Mouse (Mus musculus) urinary bladder, adult 2 months (tissue): ENCODE measurements around the gene Pgghg. TPM values are rescaled to one million over a fixed set of nuclear protein-coding genes. Genes with fewer than 3 reads are reported as not detected.

Source experiments
- DNase-seq: peaks from one replicate; pipeline ENCODE4 v3.0.0; 2022; ENCODE audit warnings: low spot score
- polyA plus RNA-seq: library from polyadenylated mRNA; depleted of rRNA; stranded (reverse); fragments of >200 nt; gene quantifications from 2 replicates; pipeline ENCODE4 v1.2.3, GENCODE M21; 2012; rRNA removed

The Pgghg gene
- 41.5 and 49.5 TPM in 2 replicates for polyA plus RNA-seq

GRCm38 (mm10) chr7:140941222-140942051, at the start of gene Pgghg:
Pgghg (plus strand) TSS chr7:140941391.
- peak; percentile 72 for DNase-seq

- DNase-seq, result no peak
Measured at GRCm38 (mm10) chr7:140894031-140894430, 47.2 kb upstream of the Pgghg start.

- DNase-seq, result no peak
Measured at GRCm38 (mm10) chr7:140894611-140895010, 46.6 kb upstream of the Pgghg start.

GRCm38 (mm10) chr7:140897863-140898262, 43.3 kb upstream of the Pgghg start:
- no peak for DNase-seq

GRCm38 (mm10) chr7:140899121-140899520, 42.1 kb upstream of the Pgghg start:
- DNase-seq, result no peak

GRCm38 (mm10) chr7:140900220-140900619, 41.0 kb upstream of the Pgghg start, which contains the start of gene Cox8b:
Cox8b (minus strand) TSS chr7:140900446.
- no peak for DNase-seq

GRCm38 (mm10) chr7:140902036-140902875, 38.9 kb upstream of the Pgghg start:
- no peak for DNase-seq

- DNase-seq, result peak; percentile 67
Measured at GRCm38 (mm10) chr7:140903212-140903611, 38.0 kb upstream of the Pgghg start.

- DNase-seq, result no peak
Measured at GRCm38 (mm10) chr7:140905642-140906081, 35.5 kb upstream of the Pgghg start.

GRCm38 (mm10) chr7:140907131-140907530, 34.1 kb upstream of the Pgghg start:
- DNase-seq, result no peak

GRCm38 (mm10) chr7:140907697-140908096, 33.5 kb upstream of the Pgghg start:
- DNase-seq, result no peak

- no peak for DNase-seq
Measured at GRCm38 (mm10) chr7:140908181-140908580, 33.0 kb upstream of the Pgghg start.

GRCm38 (mm10) chr7:140908634-140909107, 32.5 kb upstream of the Pgghg start:
- DNase-seq, result peak; percentile 51

GRCm38 (mm10) chr7:140912293-140912692, 28.9 kb upstream of the Pgghg start:
- no peak for DNase-seq

- DNase-seq, result no peak
Measured at GRCm38 (mm10) chr7:140912846-140913482, 28.2 kb upstream of the Pgghg start.

GRCm38 (mm10) chr7:140914031-140914690, 27.0 kb upstream of the Pgghg start:
- DNase-seq, result no peak

GRCm38 (mm10) chr7:140919911-140920310, 21.3 kb upstream of the Pgghg start:
- DNase-seq, result no peak

- no peak for DNase-seq
Measured at GRCm38 (mm10) chr7:140920418-140921029, 20.7 kb upstream of the Pgghg start, which contains the start of gene Nlrp6. Nlrp6 (plus strand) TSS chr7:140920902.

GRCm38 (mm10) chr7:140921225-140921975, 19.8 kb upstream of the Pgghg start:
- DNase-seq, result no peak
